Mouse (Mus musculus) T-helper 1 cell (primary cell): ENCODE results near the gene Serpinb1c.
"Not testable (repeated sequence)": the region's sequence is repeated elsewhere in the genome, so short reads cannot be mapped to it uniquely, and the experiment has no call there.

ENCODE experiments used
- in situ Hi-C: fragments of 300-600 bp; cut with MboI, MseI; formaldehyde crosslinking; loops from one replicate; pipeline ENCODE4 v1.15.1; 2025; ENCODE audit warnings: high pct_unique_total_duplicates

The Serpinb1c gene

DNA sequence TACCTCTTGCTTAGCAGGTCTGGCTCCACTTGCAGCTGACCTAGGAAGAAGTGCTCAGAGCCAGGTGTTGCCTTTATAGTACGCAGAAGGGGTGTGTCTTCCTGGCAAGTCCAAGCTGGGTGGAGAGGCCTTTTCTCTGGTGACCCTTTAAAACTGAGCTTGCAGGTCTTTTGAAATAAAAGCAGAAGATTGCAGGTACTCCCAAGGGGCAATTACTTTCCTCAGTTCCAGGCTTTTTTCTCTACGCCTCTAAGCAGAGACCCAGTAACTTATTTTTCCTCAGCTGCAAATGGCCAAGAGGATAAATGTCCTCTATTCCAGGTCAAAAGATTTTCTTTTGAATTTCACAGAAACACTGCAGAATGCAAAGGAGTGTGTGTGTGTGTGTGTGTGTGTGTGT, at the start of gene Serpinb1c:
Gene Serpinb1c (minus strand): TSS at position 101 of the 400 bp plus-strand sequence.
- in situ Hi-C loops: no loop called here

GRCm38 (mm10) chr13:32939191-32939590, 41.2 kb upstream of the Serpinb1c start:
- in situ Hi-C loops: loop anchor here (25.0 kb wide), 1 partner anchor 698 kb away; no protein-coding TSS in a partner anchor

- in situ Hi-C loops: loop anchor here (25.0 kb wide), 1 partner anchor 699 kb away; no protein-coding TSS in a partner anchor
Measured at GRCm38 (mm10) chr13:32938275-32938674, 40.3 kb upstream of the Serpinb1c start.

GRCm38 (mm10) chr13:32934706-32935381, 36.8 kb upstream of the Serpinb1c start:
- in situ Hi-C loops: loop anchor here (25.0 kb wide), 1 partner anchor 702 kb away; no protein-coding TSS in a partner anchor

- in situ Hi-C loops: loop anchor here (25.0 kb wide), 1 partner anchor 708 kb away; no protein-coding TSS in a partner anchor
Measured at GRCm38 (mm10) chr13:32929107-32929750, 31.2 kb upstream of the Serpinb1c start.

GRCm38 (mm10) chr13:32927241-32927640, 29.2 kb upstream of the Serpinb1c start:
- in situ Hi-C loops: loop anchor here (25.0 kb wide), 1 partner anchor 710 kb away; no protein-coding TSS in a partner anchor

DNA sequence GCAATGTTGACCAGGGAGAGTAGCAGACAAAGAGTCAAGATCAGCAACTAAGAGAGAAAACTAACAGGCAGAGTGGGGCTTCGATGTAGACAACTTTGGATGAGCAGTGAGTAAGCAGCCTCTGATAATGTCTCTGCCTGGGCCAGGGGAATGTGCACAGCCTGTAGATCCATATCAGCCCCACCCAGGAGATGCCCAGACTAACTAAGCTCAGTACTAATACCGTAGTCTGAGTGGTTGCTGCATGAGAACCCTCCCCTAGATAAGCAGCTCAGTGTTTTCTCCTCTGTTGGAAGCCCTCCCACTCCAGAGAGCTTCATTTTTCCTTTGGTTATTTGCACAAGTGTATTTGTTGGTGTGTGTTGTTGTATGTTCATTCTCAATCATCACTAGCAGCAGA, 28.6 kb upstream of the Serpinb1c start:
- in situ Hi-C loops: loop anchor here (25.0 kb wide), 1 partner anchor 711 kb away; no protein-coding TSS in a partner anchor

DNA sequence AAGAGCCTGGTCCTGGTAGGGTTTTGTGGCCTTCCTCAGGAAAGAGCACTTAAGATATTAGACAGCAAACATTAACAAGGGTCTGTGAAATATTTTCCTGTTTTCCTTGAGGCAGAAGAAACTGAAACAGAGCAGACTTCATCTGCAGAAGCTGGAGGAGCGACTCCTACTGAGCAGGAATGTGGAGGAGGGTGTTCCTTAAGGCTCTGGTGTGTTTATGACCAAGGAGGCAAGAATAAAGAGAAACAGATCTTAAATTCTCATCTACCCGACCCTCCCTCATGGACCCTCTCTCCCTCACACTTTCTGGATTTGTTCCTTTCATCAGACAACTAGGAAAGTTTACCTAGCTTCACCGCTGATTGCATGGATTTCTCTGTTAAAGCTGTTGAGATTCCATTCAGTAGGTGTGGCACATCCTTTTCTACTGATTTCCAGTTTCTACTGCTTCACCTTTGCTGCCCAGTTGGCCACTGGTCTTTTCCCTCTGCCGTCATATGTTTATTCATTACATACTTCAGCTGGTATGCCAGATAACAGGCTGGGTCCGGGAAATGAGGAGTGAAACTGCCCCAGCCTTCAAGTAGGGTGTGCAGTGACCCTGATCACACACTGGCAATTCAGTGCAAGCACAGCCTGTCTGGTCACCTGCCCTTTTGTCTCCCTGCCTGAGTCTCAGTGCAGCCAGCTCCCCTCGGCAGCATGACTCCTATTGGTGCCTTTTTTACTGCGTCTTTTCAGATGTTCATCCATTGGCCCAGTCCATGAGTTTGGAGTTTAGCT, 26.8 kb upstream of the Serpinb1c start:
- in situ Hi-C loops: loop anchor here (25.0 kb wide), 1 partner anchor 713 kb away; no protein-coding TSS in a partner anchor

GRCm38 (mm10) chr13:32922622-32923021, 24.6 kb upstream of the Serpinb1c start:
- in situ Hi-C loops: no loop called here

DNA sequence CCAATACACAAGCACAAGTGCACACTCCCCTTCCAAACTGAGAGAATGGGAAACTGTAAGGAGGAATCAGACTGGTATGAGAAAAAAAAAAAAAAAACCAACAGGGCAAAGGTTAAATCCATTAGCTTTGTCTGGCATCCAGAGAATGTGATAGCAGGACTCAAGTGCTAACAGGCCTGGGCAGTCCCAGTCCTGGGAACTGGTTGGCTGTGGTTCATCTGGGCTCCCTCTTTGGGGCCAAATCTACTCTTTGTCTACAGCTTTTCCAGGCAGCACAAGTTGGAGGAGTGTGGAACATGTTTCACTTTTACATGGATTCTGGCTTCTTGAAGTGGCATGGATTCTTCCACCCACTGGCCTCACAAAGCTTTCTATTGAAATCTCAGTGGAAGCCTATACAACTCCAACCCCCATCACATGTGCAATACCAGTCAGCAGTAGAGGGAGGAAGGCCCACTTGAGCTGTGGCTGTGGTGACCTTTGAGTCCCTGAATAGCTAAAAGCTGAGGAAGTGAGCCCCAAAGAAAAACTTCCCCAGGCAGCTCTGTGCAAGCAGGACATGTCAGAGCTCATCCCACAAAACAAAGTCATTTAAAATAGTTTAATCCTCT, 14.9 kb upstream of the Serpinb1c start:
- in situ Hi-C loops: no loop called here

DNA sequence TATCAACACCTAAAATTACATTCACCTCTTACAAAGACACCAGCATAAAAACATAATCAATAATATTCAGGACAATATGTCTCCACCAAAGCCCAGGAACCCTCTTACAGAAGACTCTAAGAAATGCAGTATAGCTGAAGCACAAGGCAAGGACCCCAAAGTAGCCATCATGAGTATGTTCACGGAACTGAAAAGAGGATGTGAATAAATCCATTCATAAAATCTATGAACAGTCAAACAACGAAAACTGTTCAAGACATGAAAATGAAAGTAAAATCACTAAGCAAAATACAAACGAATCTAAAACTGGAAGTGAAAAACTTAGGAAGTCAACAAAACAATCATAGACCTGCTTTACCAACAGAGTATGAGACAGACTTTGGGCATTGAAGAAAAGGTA, 10.2 kb upstream of the Serpinb1c start:
- in situ Hi-C loops: loop anchor here (5.0 kb wide), 1 partner anchor 99 kb away; no protein-coding TSS in a partner anchor

DNA sequence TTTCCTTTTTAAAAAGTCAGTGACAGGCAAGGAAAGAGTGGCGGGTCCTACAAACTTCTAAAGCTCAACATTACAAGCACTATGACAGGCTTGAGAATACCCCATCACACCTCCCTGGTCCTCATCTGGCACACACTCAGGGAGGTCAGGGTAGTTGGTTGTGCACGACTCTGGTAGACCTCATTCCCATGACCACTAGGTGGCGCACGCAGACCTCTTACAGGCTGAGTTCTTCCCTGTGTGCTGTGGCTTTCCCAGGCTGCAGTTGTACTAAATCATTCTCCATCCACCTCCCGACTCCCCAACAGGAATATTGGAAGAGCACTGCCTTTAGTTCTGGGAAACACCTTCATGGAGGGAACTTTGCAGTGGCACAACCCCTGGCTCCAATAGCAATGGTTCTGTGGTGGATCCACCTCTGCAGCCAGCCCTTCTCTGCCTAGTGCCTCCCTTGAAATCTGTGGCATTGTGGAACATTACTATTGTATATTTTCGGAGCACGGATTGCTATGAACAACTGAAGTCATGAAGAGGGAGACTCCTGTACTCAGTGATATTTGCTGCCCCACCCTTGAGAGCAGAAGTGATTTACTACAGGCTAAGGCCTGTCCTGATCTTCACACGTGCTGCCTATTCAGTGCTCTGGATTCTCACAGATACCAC, 5.3 kb upstream of the Serpinb1c start:
- in situ Hi-C loops: loop anchor here (5.0 kb wide), 3 partner anchors 41 to 174 kb away; partner anchors contain the start of genes Serpinb1b and Serpinb6b

DNA sequence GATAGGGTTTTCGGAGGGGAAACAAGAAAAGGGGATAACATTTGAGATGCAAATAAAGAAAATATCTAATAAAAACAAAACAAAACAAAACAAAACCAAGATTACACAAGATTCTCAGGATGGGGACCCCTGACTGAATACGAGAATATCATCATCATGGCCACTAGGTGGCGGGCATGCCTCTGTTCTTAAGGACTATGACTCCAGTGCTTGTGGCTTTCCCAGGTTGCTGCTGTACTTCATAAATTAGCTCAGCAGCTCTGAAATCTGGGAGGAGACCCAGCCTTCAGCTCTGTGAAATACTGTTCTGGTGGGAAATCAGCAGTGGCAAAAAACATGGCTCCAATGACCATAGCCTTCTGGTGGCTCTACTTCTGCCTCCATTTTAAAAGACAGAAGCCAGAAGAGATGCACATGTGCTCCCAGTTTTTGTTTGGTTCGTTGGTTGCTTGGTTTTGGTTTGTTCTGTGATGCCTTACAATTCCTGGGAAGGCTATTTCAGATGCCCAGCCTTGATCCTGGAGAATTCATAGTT, 4.5 kb upstream of the Serpinb1c start:
- in situ Hi-C loops: loop anchor here (5.0 kb wide), 3 partner anchors 40 to 175 kb away; partner anchors contain the start of genes Serpinb1b and Serpinb6b

- in situ Hi-C loops: loop anchor here (5.0 kb wide), 3 partner anchors 38 to 177 kb away; partner anchors contain the start of genes Serpinb1b and Serpinb6b
Measured at GRCm38 (mm10) chr13:32900639-32901038, 2.6 kb upstream of the Serpinb1c start.

GRCm38 (mm10) chr13:32899114-32899513, 1.1 kb upstream of the Serpinb1c start:
- in situ Hi-C loops: not testable (repeated sequence)

GRCm38 (mm10) chr13:32896931-32897330, 1.1 kb downstream of the Serpinb1c start:
- in situ Hi-C loops: no loop called here

- in situ Hi-C loops: no loop called here
Measured at GRCm38 (mm10) chr13:32884755-32885154, 13.3 kb downstream of the Serpinb1c start.

DNA sequence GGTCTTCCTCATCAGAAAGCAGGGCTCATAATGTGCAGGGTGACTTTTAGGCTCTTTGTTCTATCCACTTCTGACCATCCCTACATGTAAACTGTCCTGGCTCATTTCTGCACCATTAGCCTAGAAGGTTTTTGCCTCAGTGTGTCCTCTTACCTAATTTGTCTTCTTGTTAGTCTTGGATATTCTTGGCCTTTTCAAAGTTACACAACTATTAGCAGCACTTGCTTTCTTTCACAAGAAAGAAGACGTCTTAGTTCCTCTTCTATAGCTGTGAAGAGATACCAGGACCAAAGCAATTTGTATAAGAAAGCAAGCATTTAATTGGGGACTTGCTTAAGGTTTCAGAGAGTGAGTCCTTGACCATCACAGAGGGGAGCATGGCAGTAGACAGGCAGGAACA, 24.1 kb downstream of the Serpinb1c start:
- in situ Hi-C loops: loop anchor here (25.0 kb wide), 2 partner anchors 688 to 888 kb away; no protein-coding TSS in a partner anchor

DNA sequence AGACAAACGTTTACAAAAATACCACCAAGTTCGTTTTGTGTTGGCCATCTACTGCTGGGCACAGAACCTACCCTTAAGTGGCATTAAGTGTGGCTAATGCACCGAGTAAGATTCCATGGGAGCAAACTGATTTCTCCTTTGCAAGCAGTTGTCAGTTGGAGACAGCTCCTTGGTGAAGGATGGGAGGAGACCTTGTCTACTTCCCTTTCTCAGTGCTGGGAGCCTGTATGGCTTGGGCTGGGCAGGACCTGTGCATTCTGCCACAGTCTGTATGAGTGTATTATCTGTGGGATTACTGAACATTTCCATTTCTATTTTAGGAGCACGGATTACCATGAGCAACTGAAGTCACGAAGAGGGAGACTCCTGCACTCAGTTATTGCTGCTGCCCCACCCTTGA, 29.2 kb downstream of the Serpinb1c start:
- in situ Hi-C loops: loop anchor here (25.0 kb wide), 2 partner anchors 693 to 893 kb away; no protein-coding TSS in a partner anchor

GRCm38 (mm10) chr13:32868233-32868632, 29.8 kb downstream of the Serpinb1c start:
- in situ Hi-C loops: loop anchor here (25.0 kb wide), 2 partner anchors 694 to 894 kb away; no protein-coding TSS in a partner anchor
